Mouse (Mus musculus): ENCODE measurements at regions not wholly inside any gene's neighbourhood (a gene's known extent, or its start where the extent isn't known, plus 50 kb on each side); places are given as distances from the start of the nearest gene placed in this dataset.

DNA sequence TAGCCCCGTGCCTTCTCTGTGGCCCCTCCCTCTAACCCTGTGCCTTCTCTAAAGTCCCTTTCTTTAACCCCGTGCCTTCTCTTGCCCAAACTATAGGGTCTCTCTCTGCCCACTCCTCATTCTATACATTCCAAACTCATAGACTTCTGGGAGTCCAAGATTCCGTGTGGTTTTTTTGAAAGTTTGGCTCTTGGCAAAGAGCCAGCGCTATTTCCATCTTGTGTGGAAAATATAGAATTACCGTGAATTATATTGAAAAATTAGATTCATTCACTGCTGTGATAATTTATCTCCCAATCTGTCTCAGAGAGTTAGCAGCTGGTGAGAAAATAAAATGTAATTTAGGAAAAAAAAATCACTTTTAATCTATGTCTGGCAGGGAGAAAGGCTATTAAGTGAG is 234.6 kb downstream of the CK137956 start:
- no peak for TF ChIP-seq CTCF (IDR thresholded peaks at IDR 0.05; ENCODE audit: low read depth)
- TF ChIP-seq EP300 (IDR thresholded peaks at IDR 0.05; ENCODE audit: low read depth): no peak
